Mouse (Mus musculus) brain, embryonic 14.5 days (tissue): Measurements from ENCODE around the gene Xylt1. TPM values are rescaled to one million over a fixed set of nuclear protein-coding genes. Genes with fewer than 3 reads are reported as not detected.
A peak's percentile ranks its signal among the peaks of the same experiment; 100 is the strongest.

Experiments used
- DNase-seq: peaks from one replicate; pipeline ENCODE4 v3.0.0-alpha.2; 2011; ENCODE audit warnings: low read depth
- CTCF ChIP-seq: fragments of 200-500 bp; IDR thresholded peaks from 2 replicates; pipeline ENCODE4 v1.5.1; 2012; ENCODE audit warnings: inconsistent platforms, mild to moderate bottlenecking, moderate library complexity, borderline replicate concordance; ENCODE audit not compliant: insufficient read depth, insufficient read length; ENCODE audit errors: extremely low read depth
- POLR2A ChIP-seq: fragments of 200-500 bp; IDR thresholded peaks from 2 replicates; pipeline ENCODE4 v1.6.1; 2012; ENCODE audit warnings: mild to moderate bottlenecking, inconsistent platforms, borderline replicate concordance; ENCODE audit not compliant: poor library complexity, insufficient read depth, insufficient read length, severe bottlenecking; ENCODE audit errors: extremely low read depth
- polyA plus RNA-seq: library from polyadenylated mRNA; depleted of rRNA; stranded (reverse); fragments of >200 nt; gene quantifications from 2 replicates; pipeline ENCODE4 v1.2.3, GENCODE M21; 2012

The Xylt1 gene
- polyA plus RNA-seq, 1 experiment: 8.2 TPM

GRCm38 (mm10) chr7:117695612-117696011 is 314.8 kb downstream of the Xylt1 start:
- no peak for DNase-seq
- TF ChIP-seq POLR2A (no peak), CTCF (peak; percentile 41; the same call in 1 of the 2 replicates)

- no peak for TF ChIP-seq POLR2A
- TF ChIP-seq CTCF: no peak
- no peak for DNase-seq
Observed at GRCm38 (mm10) chr7:117697681-117698080, 316.9 kb downstream of the Xylt1 start.

GRCm38 (mm10) chr7:117698551-117699114 is 317.9 kb downstream of the Xylt1 start:
- TF ChIP-seq CTCF: no peak
- TF ChIP-seq POLR2A: no peak
- no peak for DNase-seq

- TF ChIP-seq CTCF (no peak), POLR2A (no peak)
Observed at GRCm38 (mm10) chr7:117699343-117699985, 318.7 kb downstream of the Xylt1 start.

GRCm38 (mm10) chr7:117700066-117700465 is 319.3 kb downstream of the Xylt1 start:
- DNase-seq: peak; percentile 78
- no peak for TF ChIP-seq POLR2A
- no peak for TF ChIP-seq CTCF

More at GRCm38 (mm10) chr7:117699343-117699985, 318.7 kb downstream of the Xylt1 start:
- peak; percentile 95 for DNase-seq

GRCm38 (mm10) chr7:117709901-117710607 is 329.3 kb downstream of the Xylt1 start:
- TF ChIP-seq POLR2A (no peak), CTCF (peak; percentile 8; the same call in 1 of the 2 replicates)
- DNase-seq: no peak

- DNase-seq: no peak
- TF ChIP-seq POLR2A (no peak), CTCF (no peak)
Observed at GRCm38 (mm10) chr7:117716876-117717408, 336.2 kb downstream of the Xylt1 start.

GRCm38 (mm10) chr7:117720426-117720825 is 339.6 kb downstream of the Xylt1 start:
- TF ChIP-seq POLR2A (no peak), CTCF (no peak)
- no peak for DNase-seq
